Mouse (Mus musculus) forelimb bud, embryonic 11.5 days (tissue): ENCODE data around the gene Gm45618.

Experiments
- DNase-seq: peaks from one replicate; pipeline ENCODE4 v3.0.0-alpha.2; 2012; ENCODE audit warnings: low read depth, low spot score

Gene Gm45618

DNA sequence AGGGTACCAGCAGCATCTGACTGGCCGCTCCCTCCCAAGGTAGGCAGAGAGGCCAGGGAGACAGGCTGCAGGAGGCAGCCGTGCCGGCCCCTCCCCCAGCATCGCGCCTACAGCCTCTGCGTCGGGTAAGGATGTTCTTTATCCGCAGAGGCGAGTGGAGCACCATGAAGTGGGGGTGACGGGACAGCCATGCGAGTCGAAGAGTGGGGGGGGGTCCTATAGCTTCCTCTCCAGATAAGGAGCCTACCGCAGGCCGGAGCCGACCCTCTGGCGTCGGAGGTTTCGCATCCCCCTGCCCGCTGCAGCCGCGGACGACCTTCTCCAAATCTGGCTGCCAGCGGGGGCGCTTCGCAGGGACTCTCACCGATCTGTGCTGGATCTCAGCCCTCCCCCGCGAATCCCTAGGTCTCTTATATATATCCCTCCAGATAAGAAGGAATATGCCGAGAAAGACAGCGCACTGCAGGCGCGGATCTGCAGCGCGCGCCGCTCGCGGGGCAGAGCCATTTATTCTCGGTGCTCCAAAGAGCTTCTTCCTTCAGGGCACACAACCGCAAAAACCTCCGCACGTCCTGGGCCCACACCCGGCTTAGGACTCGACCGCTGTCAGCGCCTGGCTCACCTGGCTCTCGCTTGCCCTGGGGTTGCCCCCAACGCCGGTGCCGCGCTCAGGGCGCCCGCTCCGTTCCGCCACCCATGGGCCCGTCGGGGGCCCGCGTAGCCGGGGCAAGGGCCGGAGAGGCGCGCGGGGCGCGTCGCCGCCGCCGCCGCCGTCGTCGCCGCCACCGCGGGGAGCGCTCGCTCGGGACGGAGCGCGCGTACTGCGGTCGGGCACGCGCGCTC lies 26.0 kb downstream of the Gm45618 start:
- DNase-seq: no peak

DNA sequence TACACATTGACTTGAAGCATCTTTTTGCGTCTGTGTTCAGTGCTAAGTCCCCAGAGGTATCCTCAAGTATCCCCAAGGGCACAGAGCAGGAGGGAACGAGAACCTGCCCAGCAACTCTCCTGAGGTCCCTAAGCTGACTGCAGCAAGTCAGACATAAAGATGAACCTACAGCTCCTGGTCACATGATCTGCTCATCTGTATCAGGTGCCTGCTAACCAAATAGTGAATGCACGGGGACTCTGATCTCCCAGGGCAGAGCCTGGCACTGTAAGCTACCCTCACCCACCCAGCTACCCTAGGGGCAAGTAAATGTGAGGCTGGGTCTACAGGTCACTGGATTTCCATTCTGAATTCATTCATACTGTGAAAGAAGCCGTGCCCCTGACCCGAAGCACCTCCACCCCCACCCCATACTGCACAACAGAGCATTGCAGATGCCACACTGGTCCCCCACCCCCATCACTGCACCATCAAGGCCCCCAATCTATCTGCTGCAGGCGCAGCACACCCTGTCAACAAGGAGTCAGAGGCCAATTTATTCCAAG lies 26.8 kb downstream of the Gm45618 start:
- DNase-seq: no peak

DNA sequence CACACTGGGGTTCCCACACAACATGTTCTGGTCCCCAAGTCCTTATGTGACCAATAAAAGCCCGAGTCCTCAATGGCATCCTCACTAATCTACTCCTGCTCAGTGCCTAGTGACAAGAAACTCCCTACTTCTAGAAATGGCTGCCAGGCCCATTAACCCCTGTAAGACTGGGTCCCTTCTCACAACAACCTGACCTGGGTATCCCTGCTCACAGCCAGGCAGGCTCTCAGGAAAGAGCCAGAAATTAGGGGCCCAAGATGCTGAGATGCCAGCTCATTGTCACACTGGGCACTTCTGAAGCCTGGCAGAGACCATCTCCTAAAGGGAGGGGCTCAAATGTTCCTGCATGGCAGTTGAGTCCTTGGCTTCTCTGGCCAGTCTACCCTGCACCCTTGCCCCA lies 27.5 kb downstream of the Gm45618 start:
- no peak for DNase-seq

DNA sequence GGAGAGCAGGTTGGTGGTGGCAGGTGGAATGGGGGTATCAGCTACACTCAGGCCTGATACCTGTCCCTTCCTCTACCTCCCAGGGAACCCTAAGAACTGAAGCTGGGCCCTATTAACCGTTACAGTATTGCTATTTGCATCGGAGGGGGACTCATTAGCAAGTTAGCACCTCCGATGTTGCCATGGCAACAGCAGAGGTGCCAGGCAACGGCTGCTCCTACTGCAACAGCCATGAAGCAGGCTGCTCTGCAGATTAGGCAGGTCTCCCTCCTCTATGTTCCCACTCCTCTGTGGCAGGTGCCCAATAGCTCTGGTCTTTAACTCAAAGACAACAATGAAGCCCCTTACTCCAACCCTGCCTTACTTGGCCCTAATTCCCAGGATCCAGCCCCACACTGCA lies 28.7 kb downstream of the Gm45618 start:
- no peak for DNase-seq

DNA sequence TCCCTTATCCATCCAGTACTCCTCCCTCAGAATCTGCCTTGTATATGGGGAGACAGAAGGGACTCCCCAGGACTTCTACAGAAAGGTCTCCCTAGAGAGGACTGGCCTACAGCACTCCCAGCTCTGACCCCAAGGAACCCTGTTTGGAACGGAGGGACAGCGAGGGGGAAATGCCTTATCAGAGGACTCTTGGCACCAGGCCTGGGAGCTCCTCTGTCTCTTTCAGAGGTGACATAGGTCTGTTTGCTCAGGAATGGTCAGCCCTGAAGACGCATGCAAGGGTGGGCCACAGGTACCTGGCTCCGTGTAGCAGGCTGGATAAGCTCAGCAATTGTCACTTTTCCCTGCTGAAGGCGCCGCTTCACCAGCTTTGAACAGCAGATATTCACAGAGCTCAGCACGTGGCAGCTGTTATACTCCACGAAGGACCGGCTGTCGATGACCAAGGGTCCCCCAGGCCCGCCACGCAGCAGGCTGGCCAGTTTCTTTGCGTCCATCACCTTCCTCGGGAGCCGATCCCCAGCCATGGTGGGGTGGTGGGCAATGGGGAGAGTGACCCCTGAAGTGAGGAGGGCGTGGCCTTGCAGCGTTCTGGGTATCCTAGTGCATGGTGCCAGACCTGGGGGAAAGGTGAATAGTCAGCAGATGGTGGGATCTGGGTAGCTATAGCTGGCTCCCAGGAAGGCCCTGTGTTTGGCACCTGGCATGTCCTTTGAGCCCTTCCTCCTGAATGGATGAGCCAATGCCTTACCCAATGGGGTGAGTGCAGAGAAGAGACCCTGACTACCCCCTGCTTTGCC lies 30.7 kb downstream of the Gm45618 start:
- no peak for DNase-seq

DNA sequence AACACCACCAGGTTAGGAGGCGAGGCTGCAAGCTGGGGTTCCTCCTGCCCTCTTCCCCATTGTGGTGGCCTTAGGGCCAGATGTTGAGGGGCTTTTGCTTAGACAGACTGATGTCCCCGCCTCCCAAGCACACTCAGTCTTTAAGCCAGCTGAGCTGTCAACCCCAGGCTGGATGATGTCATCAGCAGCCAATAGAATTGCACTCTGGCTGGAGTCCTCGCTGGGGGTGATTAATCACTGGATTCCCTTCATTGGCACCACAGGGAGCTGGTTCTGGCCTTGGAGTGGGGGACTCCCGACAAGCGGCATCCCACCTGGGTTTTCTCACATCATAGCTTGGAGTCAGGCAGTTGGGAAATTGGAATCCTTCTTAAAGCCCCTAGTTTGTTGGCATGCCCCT lies 31.6 kb downstream of the Gm45618 start:
- peak; percentile 49 for DNase-seq

DNA sequence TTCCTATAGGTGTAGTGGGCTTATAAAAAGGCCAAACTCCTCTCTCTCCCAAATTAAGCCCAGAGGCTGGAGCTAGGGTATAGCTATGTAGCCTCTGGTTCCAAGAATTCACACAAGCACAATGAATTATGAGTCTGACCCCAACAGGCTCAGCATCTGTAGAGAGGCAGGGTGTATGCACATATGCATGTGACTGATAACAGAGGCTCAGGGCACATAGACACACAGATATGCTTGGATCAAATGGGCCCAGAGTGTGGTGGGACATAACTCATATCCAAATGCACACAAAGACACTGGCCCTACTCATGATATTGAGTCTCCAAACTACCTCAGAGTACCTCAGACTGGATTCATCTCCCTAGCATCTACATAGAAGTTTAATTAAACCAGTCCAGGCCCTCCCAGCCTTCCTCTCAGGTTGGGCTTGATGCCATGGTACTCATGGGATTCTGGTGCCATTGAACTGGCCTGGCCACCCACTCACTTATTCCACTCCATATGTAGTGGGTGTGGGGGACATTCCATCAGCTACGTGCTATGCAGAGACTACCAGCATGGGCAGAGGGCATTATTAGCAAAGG lies 33.4 kb downstream of the Gm45618 start:
- DNase-seq: no peak

DNA sequence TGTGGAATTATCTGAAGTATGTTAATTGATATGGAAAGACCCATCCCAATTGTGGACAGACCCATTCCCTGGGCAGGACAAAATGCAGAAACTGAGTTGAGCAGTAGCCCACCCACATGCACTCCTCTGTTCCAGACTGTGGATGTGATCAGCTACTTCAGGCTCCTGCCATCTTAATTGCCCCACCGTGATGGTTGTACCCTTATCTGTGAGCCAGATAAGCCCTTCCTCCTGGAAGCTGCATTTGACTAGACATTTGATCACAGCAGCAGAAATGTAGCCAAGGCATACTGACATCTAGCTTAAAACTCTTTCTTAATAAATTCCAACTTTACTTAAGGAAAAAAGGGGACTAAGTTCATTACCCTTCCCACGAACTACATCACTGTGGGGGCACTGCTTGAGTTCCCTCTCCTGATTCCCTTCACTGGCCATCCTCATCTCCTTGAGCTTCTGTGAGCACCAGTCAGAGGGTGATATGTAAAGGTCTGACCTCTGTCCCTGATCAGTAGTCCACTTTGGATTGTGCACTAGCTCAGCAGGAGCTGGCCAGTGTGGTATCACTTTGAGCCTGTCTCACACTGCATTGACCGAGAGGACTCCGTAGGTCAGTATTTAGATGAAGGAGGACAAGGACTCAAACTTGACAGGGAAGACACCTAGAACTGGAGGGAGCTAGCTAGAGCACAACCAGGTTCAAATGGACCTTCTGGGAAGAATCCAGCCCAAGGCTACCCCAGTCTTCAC lies 34.2 kb downstream of the Gm45618 start:
- DNase-seq: no peak

DNA sequence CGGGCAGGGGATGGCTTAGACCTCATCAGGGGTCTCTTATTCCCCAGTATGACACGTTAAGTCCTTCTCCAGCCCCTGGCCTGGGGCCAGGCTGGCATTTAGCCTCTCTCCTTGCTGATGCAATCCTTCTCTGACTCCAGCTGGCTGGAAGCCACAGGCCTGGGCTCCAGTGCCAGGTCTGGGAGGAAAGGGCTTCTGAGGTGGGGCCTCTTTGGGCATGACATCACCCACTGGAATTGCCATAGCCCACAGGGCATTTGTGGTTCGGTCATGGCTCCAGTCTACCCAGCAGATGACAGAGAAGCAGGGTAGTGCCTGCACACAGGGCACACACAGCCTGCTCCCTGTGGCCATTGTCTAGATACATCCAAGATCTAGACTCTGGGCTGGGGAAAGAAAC lies 35.7 kb downstream of the Gm45618 start:
- no peak for DNase-seq

DNA sequence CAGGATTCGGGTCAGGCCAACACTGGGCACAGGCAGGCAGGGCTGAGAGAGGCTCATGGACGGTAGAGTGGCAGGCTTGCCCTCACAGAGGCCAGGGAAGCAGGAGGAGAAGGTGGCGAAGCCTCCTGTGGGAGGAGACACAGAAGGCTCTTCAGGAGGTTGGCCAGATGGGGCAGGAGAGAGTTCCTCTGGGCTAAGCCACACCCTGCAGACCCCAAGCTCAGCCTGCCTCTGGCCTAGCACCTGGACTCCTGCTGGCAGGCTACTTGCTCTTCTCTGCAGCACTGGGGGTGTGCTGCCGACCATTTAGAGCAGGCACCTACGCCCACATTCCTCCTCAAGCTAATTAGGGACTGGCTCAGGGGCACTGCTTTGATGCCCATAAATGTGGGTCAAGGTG lies 36.1 kb downstream of the Gm45618 start:
- no peak for DNase-seq

DNA sequence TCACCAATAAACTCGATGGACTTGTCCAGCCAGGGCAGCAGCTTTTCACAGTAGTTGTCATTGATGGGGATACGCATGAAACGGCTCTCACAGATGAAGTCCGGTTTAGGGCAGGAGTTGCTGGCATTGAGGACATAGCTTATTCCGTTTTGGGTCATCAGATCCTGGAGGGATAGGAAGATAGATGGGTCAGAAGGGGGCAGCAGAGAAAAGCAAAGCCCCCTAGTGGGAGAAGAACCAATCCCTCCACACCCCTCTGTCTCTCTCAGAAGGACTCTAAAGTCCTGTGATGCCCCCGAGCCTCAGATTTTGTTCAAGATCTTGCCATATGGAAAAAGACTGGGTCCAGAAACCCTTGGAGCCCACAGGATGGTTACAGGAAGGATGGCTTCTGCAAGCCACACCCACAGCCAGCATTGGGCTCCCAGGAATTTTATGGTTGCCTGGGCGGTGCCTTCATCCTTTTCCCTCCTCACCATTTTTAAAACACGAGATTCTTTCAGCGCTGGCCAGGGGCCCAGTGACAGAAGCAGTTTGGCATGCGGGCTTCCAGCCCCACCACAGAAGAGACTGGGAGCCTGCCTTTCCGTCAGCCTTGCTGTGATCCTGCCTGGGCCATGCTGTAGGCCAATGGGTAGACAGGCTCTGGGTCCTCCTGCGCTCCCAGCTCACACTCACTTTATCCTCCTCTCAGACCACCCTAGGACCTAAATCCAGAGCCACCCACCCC lies 36.8 kb downstream of the Gm45618 start:
- DNase-seq: no peak

DNA sequence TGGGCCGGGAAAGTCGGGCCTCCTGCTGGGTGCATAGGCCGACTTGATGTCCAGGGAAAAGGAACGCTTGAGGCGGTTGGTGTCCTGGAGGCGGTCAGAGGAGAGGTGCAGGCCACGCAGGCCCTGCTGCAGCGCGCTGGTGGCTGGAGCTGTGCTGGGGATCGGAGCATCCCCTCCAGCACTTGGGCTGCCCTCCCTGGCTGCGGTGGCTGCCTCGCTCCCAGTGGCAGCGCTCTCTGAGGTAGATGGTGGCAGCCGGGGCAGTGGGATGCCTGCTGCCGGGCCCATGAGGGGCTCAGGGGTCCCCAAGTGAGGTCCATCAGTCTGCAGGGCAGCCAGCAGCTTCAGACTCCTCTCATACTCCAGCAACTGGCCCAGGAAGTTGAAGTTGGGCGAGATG lies 37.9 kb downstream of the Gm45618 start:
- DNase-seq: no peak

DNA sequence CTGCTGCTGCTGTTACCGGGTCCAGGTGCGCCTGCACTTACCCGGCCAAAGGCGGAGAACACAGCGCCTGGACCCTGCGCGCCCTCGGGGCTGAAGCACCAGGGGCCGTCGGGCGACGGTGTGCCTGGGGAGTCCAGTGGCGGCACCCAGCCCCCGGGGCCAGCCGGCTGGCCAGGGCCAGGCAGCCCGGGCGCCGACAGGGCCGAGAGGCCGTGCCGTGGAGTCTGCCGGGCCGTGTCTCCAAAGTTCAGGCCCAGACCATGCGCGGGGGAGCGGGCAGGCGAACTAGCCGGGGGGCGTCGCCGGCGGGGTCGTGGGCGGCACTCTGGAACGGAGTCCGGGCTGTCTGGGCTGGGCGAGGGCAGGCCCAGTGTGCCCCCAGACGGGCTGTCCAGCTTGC lies 38.4 kb downstream of the Gm45618 start:
- no peak for DNase-seq

DNA sequence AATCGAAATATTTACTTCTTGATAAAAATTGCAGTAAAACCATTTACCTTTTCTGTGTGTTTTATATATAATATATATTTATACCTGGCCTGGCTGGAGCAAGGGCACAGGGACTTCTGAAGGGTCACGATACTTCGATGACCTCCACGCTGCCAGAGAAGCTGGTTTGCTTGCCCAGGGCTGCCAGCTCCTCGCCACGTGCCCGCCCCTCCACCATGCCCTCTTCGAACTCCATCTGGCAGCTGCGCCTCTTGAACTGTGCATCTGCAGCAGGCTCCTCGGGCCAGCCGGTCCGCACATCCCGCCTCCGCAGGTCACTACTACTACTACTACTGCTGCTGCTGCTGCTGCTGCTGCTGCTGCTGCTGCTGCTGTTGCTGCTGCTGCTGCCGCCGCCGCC lies 38.8 kb downstream of the Gm45618 start:
- DNase-seq: no peak

DNA sequence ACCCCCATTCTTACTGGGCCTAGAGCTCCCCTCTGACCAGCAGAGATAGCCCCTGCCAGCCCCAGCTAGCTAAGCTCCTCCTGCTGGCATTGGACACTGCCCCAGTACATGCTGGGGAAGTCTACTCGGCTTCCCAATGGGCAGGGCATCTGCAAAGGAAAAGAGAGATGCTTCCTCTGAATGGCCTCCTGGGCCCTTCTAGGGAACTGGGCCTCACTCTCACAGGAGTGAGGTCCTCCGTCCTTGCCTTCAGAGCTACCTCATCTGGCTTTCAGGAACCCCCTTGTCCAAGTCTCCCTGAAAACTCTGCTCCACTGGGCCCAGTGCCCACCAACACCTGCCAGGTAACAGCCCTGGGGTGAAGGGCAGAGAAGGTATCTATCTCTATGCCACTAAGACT lies 39.7 kb downstream of the Gm45618 start:
- DNase-seq: no peak

DNA sequence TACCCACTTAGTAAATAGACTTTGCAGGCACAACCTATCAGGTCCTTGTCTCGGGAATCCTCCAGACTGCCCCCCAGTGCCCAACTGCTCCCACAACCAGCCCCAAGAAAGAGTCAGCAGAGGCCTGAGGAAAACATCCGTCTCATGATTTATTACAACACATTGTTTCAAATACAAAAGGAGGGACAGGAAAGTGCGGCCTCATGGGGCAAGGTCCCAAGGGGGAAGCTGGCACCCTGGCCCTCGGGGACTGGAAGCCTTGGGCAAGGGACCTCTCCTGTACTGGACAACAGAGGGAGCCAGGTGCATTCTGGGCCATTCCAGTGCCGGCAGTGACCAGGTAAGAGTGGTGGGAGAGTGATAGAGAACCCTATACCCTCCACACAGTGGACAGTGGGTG lies 41.2 kb downstream of the Gm45618 start:
- DNase-seq: no peak

DNA sequence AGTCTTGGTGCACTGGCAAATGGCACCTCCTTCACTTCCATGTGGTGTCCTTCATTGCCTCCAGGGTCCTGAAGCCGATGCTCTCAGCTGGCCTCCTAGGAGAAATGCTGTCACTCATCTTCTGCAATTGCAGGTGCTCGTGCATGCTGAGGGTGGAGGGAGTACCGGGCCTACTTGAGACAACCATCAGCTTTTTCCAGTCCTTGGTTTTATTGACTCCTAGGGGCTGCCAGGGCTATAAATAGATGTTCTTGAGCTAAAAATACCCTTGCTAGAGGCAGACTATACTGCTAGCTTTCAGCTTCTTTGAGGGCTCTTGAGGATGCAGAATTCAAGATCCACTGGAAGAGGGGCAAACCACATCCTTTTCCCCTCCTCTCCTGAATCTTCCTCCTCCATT lies 43.4 kb downstream of the Gm45618 start:
- no peak for DNase-seq

DNA sequence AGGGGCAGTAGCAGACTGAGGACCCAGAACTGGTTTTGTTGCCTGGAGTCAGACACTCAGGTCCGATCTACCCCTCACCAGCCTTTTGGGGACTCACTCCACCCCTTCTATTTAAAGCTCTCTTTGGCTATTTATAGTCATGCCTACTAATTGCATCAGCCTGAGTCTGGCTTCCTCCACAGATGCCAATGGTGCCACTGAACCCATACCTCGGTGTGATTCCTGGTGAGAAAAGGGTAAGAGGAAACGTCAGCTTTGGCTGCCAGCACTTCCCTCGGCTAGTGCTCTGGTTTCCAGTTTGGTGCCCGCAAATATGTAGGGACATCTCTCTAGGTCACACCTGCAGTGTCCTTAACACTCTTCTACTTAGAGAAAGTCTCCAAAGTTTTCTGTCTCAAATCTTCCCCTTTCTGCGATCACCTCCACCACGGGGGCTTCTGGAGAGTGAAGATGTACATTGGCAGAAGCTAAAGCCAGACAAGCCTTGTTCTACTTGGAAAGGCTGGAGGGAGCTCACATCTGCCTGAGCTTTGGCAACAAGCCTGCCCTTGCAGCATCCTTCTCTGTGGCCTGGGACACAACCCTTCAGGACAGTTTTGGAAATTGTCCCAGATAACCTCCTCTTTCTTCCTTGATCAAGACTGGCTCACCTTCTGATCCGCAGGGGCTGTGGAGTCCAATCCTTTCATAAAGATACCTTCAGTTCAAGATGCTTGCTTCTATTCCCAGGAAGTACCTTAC lies 46.2 kb downstream of the Gm45618 start:
- DNase-seq: no peak

DNA sequence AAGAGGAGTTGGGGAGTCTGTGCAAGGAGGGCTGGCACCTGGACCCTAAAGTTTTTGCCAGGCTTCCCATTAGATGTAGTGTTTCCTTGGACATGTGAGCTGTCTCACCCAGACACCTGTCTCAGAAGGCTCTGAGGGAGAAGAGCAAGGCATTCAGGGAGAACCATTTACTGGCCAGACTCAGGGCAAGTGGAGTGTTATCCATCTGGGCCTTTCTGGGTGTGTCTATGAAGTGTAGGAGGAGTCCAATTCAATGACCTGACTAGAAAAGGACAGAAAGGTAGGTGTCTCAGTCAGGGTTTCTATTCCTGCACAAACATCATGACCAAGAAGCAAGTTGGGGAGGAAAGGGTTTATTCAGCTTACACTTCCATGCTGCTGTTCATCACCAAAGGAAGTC lies 48.8 kb downstream of the Gm45618 start:
- DNase-seq: no peak

DNA sequence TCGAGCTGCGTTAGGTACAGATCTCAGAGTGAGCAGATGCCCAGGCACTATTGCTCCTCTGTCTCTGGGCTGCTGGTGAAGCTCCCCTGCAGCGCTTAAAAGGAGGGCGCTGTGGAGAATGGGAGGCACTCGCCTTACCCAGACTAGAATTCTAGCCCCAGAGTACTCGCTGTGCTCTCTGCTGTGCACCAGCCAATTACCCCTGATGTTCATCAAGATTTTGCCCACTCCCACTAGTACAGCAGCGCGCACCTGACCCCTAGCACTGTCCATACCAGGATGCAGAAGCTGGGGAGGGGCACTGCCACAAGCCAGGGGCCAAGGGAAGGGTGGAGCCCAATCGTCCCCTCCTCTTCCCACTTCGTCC lies 49.3 kb downstream of the Gm45618 start:
- no peak for DNase-seq
